Mouse (Mus musculus) hematopoietic stem cell, adult 5-6 weeks (primary cell): ENCODE data around the gene Taar7a. TPM values are rescaled to one million over a fixed set of nuclear protein-coding genes. Genes with fewer than 3 reads are reported as not detected.

Experiments used
- ATAC-seq, 2 experiments: fragments of 125-278 bp in 1 of 2; replicated peaks in 1 of 2; 2 replicates each; pipeline ENCODE4 v1.8.0; 2016 to 2017; ENCODE audit warnings: inconsistent platforms in 2 of 2, mild to moderate bottlenecking in 2 of 2, moderate number of reproducible peaks in 2 of 2, low read depth in 1 of 2, moderate TSS enrichment in 1 of 2; ENCODE audit not compliant: low FRiP score in 2 of 2, poor library complexity in 2 of 2, severe bottlenecking in 2 of 2, insufficient read depth in 1 of 2, low TSS enrichment in 1 of 2
- total RNA-seq: library from RNA; stranded (forward); fragments of 172-1452, 232-1000 nt; gene quantifications from 2 replicates; pipeline ENCODE4 v1.2.3, GENCODE M21; 2017

Gene Taar7a
- total RNA-seq, 1 experiment from 2014 or later, result not detected

DNA sequence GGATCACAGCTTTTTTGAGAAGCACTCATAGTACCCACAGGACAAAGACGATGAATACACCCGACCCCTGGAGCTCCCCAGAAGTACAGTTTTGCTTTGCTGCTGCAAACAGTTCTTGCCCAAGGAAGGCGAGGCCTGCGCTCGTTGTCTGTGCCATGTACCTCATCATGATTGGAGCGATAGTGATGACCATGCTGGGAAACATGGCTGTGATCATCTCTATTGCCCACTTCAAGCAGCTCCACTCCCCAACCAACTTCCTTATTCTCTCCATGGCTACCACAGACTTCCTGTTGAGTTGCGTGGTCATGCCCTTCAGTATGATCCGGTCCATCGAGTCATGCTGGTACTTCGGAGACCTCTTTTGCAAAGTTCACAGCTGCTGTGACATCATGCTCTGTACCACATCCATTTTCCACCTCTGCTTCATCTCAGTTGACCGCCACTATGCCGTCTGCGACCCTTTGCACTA, 32.8 kb downstream of the Taar7a start, which contains the start of gene Taar4:
Gene Taar4 (plus strand): TSS at position 51 of the 472 bp plus-strand sequence.
- ATAC-seq, result peak; percentile 56 to 59

DNA sequence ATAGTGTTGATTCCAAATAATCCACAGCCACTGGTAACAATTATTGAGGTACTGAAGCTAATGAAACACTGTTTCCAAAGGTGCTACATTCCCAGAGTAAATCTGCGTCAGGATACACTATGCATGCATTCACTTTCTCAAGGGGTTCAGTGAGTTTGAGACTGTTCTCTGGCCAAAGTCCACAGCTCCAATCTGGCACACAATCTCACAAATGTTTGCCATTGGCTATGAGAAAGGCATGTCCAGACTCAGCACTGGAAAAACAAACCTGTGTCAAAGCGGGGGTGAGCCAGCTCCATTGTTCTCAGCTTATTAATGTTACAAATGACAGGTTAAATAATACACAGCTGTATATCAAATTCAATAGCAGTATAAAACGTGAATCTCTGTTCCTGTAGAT, 34.2 kb downstream of the Taar7a start:
- no peak for ATAC-seq

DNA sequence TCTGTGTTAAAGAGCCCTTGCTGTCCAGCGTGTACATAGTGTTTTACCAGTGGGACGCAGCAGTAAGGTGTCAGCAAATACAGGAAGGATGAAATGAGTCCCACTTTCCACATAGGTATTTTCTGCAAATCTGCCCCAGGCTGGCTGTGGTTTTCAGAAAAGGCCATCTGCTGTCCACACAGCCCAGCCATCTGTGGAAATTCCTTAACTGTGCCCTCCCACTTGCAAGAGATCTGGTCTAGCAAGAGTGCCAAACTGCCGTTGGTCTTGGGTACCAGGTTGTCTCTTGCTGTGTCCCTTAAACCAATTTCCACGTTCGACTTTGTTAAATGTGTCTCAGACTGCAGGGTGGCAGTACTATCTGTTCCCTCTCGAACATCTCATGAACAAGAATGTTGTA, 41.6 kb downstream of the Taar7a start:
- ATAC-seq, result no peak

DNA sequence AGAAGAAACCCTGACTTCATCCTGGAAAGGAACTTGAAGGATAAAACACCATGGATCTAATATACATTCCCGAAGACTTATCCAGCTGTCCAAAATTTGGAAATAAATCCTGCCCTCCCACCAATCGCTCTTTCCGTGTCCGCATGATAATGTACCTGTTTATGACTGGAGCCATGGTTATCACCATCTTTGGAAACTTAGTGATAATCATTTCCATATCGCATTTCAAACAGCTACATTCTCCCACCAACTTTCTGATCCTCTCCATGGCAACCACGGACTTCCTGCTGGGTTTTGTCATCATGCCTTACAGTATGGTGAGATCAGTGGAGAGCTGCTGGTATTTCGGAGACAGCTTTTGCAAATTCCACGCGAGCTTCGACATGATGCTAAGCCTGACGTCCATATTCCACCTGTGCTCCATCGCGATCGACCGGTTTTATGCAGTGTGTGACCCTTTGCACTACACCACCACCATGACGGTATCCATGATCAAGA, 43.7 kb downstream of the Taar7a start, which contains the start of gene Taar3:
Gene Taar3 (plus strand): TSS at position 51 of the 498 bp plus-strand sequence.
- no peak for ATAC-seq

DNA sequence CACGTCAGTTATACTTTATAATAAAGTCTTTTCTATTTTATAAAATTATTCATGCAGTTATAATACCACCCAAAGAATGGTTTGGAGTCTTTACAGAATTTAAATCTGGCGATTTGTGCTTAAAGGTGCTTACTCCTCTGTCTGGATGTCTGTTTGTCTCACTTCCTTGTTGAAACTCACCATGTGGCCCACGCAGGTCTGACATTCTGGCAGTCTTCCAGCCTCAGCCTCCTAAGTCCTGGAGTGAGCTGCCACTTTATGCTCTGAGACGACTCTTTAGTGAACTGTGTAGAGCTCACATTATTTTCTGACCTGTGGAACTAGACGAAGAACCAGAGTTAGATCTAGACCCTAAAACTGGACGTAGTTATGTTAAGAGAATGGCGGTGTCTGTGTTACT, 45.3 kb downstream of the Taar7a start:
- 0 out of 4 replicates have a peak, but pooled peaks of 1 of the 2 experiments have one; percentile 29 for ATAC-seq

DNA sequence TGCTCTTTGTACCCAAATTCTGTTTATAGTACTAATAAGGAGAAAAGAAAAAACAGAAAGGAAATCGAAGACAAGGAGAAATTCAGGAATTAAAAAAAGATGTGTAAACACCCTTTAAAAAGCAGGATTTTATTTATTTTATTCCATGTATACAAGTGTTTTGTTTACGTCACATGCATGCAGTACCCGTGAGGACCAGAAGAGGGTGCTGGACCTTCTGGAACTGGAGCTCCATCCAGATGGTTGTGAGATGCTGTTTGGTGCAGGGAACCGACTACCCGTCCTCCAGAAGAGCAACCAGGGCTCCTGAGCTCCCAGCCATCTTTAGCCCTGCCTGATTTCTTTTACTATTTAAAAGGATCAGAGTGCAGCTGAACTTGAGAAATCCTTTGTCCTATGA, 50.8 kb downstream of the Taar7a start:
- ATAC-seq, result no peak

Other genes starting within 250 kb of the Taar7a start
- gene Rps12, start 206.2 kb downstream of the Taar7a start, total RNA-seq, result 1,082 and 2,100 TPM in 2 replicates
- gene Slc18b1, start 196.5 kb downstream of the Taar7a start, total RNA-seq, result 1.2 and 2.4 TPM in 2 replicates
- gene Vnn3, start 142.0 kb downstream of the Taar7a start, total RNA-seq, result 1.0 TPM in 1 of 2 replicates, not detected in the other
- 2.7 and 2.9 TPM in 2 replicates for gene Vnn1, start 98.8 kb downstream of the Taar7a start, total RNA-seq
- gene Taar1, start 73.1 kb downstream of the Taar7a start, total RNA-seq, result not detected in 2 replicates
- not detected in 2 replicates for gene Taar2, start 54.9 kb downstream of the Taar7a start, total RNA-seq
- not detected in 2 replicates for gene Taar3, start 43.9 kb downstream of the Taar7a start, total RNA-seq
- gene Taar4, start 33.0 kb downstream of the Taar7a start, total RNA-seq, result not detected in 2 replicates
- not detected in 2 replicates for gene Taar5, start 22.8 kb downstream of the Taar7a start, total RNA-seq
- not detected in 2 replicates for gene Taar6, start 7.8 kb downstream of the Taar7a start, total RNA-seq
- not detected in 2 replicates for gene Taar7b, start 6.5 kb upstream of the Taar7a start, total RNA-seq
- gene Taar7d, start 33.7 kb upstream of the Taar7a start, total RNA-seq, result not detected in 2 replicates
- not detected in 2 replicates for gene Taar7e, start 44.1 kb upstream of the Taar7a start, total RNA-seq
- not detected in 2 replicates for gene Taar7f, start 56.0 kb upstream of the Taar7a start, total RNA-seq
- not detected in 2 replicates for gene Taar8a, start 83.0 kb upstream of the Taar7a start, total RNA-seq
- gene Taar8b, start 98.8 kb upstream of the Taar7a start, total RNA-seq, result not detected in 2 replicates
- not detected in 2 replicates for gene Taar8c, start 108.4 kb upstream of the Taar7a start, total RNA-seq
- gene Taar9, start 116.1 kb upstream of the Taar7a start, total RNA-seq, result not detected in 2 replicates
- 38.7 and 44.2 TPM in 2 replicates for gene Stx7, start 155.8 kb upstream of the Taar7a start, total RNA-seq
- gene Moxd1, start 230.0 kb upstream of the Taar7a start, total RNA-seq, result not detected in 2 replicates